Mouse (Mus musculus) E14TG2a.4 (cell line): Measurements from ENCODE around the gene Map3k4.

ENCODE experiments used
- CTCF ChIP-seq: conservative IDR thresholded peaks from 2 replicates; pipeline ENCODE4 v1.5.1; 2014; ENCODE audit warnings: low read length
- NANOG ChIP-seq: IDR thresholded peaks from 2 replicates; pipeline ENCODE4 v1.6.1; 2014; ENCODE audit warnings: borderline replicate concordance, low read length, mixed read lengths

- TF ChIP-seq CTCF: no peak
- no peak for TF ChIP-seq NANOG
Measured at GRCm38 (mm10) chr17:12290735-12291134, 27.9 kb downstream of the Map3k4 start.
